ENCODE assay signal across 8 mouse cellular contexts in genomic region chr11:106779388-106780088, GRCm38 (mm10). TPM values are rescaled to one million over a fixed set of nuclear protein-coding genes. Genes with fewer than 3 reads are reported as not detected.
DNase-seq lines count a peak whose midpoint lies in the region; ATAC-seq and TF ChIP-seq lines count a peak whose summit lies in the region.

Gene Polg2 (minus strand): TSS chr11:106779537.

- peak within 1 kb of the TSS; percentile 93 for H3K4me3 ChIP-seq in forebrain, embryonic 10.5 days
- peak within 1 kb of the TSS; percentile 80 for H3K4me3 ChIP-seq in heart, embryonic 15.5 days
- peak within 1 kb of the TSS; percentile 81 to 83 for H3K4me3 ChIP-seq in liver, embryonic 14.5 days (ENCODE audit: insufficient read depth in 1 of 2, low read depth in 2 of 2, low read length in 2 of 2)
- H3K4me3 ChIP-seq in neural tube, embryonic 11.5 days (ENCODE audit: low read depth, low read length), result peak within 1 kb of the TSS; percentile 79
- peak within 1 kb of the TSS; percentile 80 for H3K4me3 ChIP-seq in stomach, postnatal 0 days (ENCODE audit: low read depth, low read length)

- TF ChIP-seq EP300 in liver, embryonic 14.5 days (IDR thresholded peaks at IDR 0.05; ENCODE audit: low read depth), result no peak
- peak; percentile 76 for TF ChIP-seq EP300 in stomach, postnatal 0 days (optimal IDR thresholded peaks at IDR 0.05)

- ATAC-seq in CD4-positive, CD25-positive, alpha-beta regulatory T cell, adult 4 months, result peak; percentile 85
- ATAC-seq in heart, embryonic 15.5 days (replicated peaks; ENCODE audit: insufficient number of reproducible peaks, insufficient read depth, low FRiP score, low read depth), result peak; percentile 98
- ATAC-seq in liver, embryonic 14.5 days (ENCODE audit: insufficient read depth), result peak; percentile 99
- ATAC-seq in neural tube, embryonic 11.5 days (ENCODE audit: insufficient read depth, low FRiP score, low TSS enrichment), result peak; percentile 98
- ATAC-seq in stomach, postnatal 0 days (ENCODE audit: low FRiP score, low TSS enrichment), result peak; percentile 97

- peaks cover 74% of the 10 kb centered on the region for H3K36me3 ChIP-seq in forebrain, embryonic 10.5 days (replicated peaks)
- peaks cover 59% of the 10 kb centered on the region for H3K36me3 ChIP-seq in heart, embryonic 15.5 days
- peaks cover 59% of the 10 kb centered on the region for H3K36me3 ChIP-seq in liver, embryonic 14.5 days (replicated peaks; ENCODE audit: control insufficient read depth, insufficient read depth, low read depth)
- peaks cover 13% of the 10 kb centered on the region for H3K36me3 ChIP-seq in neural tube, embryonic 11.5 days (ENCODE audit: control insufficient read depth, insufficient read depth, low read length)
- peaks cover 30% of the 10 kb centered on the region for H3K36me3 ChIP-seq in stomach, postnatal 0 days (ENCODE audit: control insufficient read depth, insufficient read depth, low read length)

- H3K27me3 ChIP-seq in forebrain, embryonic 10.5 days (ENCODE audit: poor library complexity, severe bottlenecking), result no peaks in the 10 kb centered on the region
- H3K27me3 ChIP-seq in heart, embryonic 15.5 days, result no peaks in the 10 kb centered on the region
- no peaks in the 10 kb centered on the region for H3K27me3 ChIP-seq in liver, embryonic 14.5 days (ENCODE audit: control insufficient read depth, insufficient read depth, low read length)
- H3K27me3 ChIP-seq in neural tube, embryonic 11.5 days (ENCODE audit: control insufficient read depth, insufficient read depth, low read length), result no peaks in the 10 kb centered on the region
- no peaks in the 10 kb centered on the region for H3K27me3 ChIP-seq in stomach, postnatal 0 days (ENCODE audit: control insufficient read depth, insufficient read depth, low read length)

- DNase-seq in c-Kit-negative CD71-positive TER-119-positive erythroid progenitor cells, embryonic 14.5 days (ENCODE audit: low read depth, low spot score), result peak; percentile 86
- DNase-seq in forebrain, embryonic 10.5 days (ENCODE audit: extremely low spot score, low spot score), result peak; percentile 91
- DNase-seq in kidney, postnatal 25 days, result peak; percentile 93 to 97
- peak; percentile 88 to 91 (median 88) for DNase-seq in liver, embryonic 14.5 days (ENCODE audit: low read depth in 3 of 3, low spot score in 3 of 3)
- DNase-seq in neural tube, embryonic 11.5 days (ENCODE audit: low spot score), result peak; percentile 92
- DNase-seq in stomach, postnatal 0 days (ENCODE audit: low spot score), result peak; percentile 95

- peak within 1 kb of the TSS; percentile 80 for H3K4me2 ChIP-seq in heart, embryonic 15.5 days
- H3K4me2 ChIP-seq in liver, embryonic 14.5 days (ENCODE audit: low read depth), result peak within 1 kb of the TSS; percentile 85
- peak within 1 kb of the TSS; percentile 87 for H3K4me2 ChIP-seq in neural tube, embryonic 11.5 days (ENCODE audit: low read depth)
- H3K4me2 ChIP-seq in stomach, postnatal 0 days (replicated peaks; ENCODE audit: low read depth), result peak within 1 kb of the TSS; percentile 84

- peak within 1 kb of the TSS; percentile 94 for H3K27ac ChIP-seq in forebrain, embryonic 10.5 days
- peak within 1 kb of the TSS; percentile 97 for H3K27ac ChIP-seq in heart, embryonic 15.5 days
- peak within 1 kb of the TSS; percentile 97 for H3K27ac ChIP-seq in liver, embryonic 14.5 days
- H3K27ac ChIP-seq in neural tube, embryonic 11.5 days (ENCODE audit: low read depth, low read length), result peak within 1 kb of the TSS; percentile 83
- H3K27ac ChIP-seq in stomach, postnatal 0 days (replicated peaks), result peak within 1 kb of the TSS; percentile 98

- 3% methylated on average over 30 of the region's 30 CpGs for WGBS in forebrain, embryonic 10.5 days
- WGBS in heart, embryonic 15.5 days, result 2% methylated on average over 30 of the region's 30 CpGs
- 1% methylated on average over 30 of the region's 30 CpGs for WGBS in liver, embryonic 14.5 days (ENCODE audit: insufficient replicate concordance)
- 2% methylated on average over 30 of the region's 30 CpGs for WGBS in neural tube, embryonic 11.5 days
- under 1% methylated on average over 30 of the region's 30 CpGs for WGBS in stomach, postnatal 0 days

- no peaks in the 10 kb centered on the region for H3K9me3 ChIP-seq in forebrain, embryonic 10.5 days
- H3K9me3 ChIP-seq in heart, embryonic 15.5 days (replicated peaks), result no peaks in the 10 kb centered on the region
- no peaks in the 10 kb centered on the region for H3K9me3 ChIP-seq in liver, embryonic 14.5 days (ENCODE audit: control insufficient read depth, low read length)
- H3K9me3 ChIP-seq in neural tube, embryonic 11.5 days (ENCODE audit: control insufficient read depth, low read length), result no peaks in the 10 kb centered on the region
- no peaks in the 10 kb centered on the region for H3K9me3 ChIP-seq in stomach, postnatal 0 days (ENCODE audit: control insufficient read depth, low read length)

- peak within 1 kb of the TSS; percentile 87 for H3K9ac ChIP-seq in heart, embryonic 15.5 days
- H3K9ac ChIP-seq in liver, embryonic 14.5 days (replicated peaks), result peak within 1 kb of the TSS; percentile 91
- H3K9ac ChIP-seq in neural tube, embryonic 11.5 days (ENCODE audit: low read length), result peak within 1 kb of the TSS; percentile 91
- H3K9ac ChIP-seq in stomach, postnatal 0 days (ENCODE audit: low read length), result peak within 1 kb of the TSS; percentile 92

- TF ChIP-seq CTCF in liver, embryonic 14.5 days (IDR thresholded peaks at IDR 0.05; ENCODE audit: low read depth), result no peak
- no peak for TF ChIP-seq CTCF in stomach, postnatal 0 days (IDR thresholded peaks at IDR 0.05; ENCODE audit: low read depth)

- H3K4me1 ChIP-seq in forebrain, embryonic 10.5 days, result peaks cover 25% of the 10 kb centered on the region
- peaks cover 10% of the 10 kb centered on the region; the same call in 1 of the 2 replicates for H3K4me1 ChIP-seq in heart, embryonic 15.5 days (replicated peaks)
- peaks cover 6 to 12% of the 10 kb centered on the region in 2 experiments for H3K4me1 ChIP-seq in liver, embryonic 14.5 days (replicated peaks; ENCODE audit: control insufficient read depth in 2 of 2, insufficient read depth in 2 of 2, low read length in 1 of 2)
- H3K4me1 ChIP-seq in neural tube, embryonic 11.5 days (ENCODE audit: control insufficient read depth, insufficient read depth, low read length), result peaks cover 3% of the 10 kb centered on the region; the same call in 1 of the 2 replicates
- no peaks in the 10 kb centered on the region for H3K4me1 ChIP-seq in stomach, postnatal 0 days (replicated peaks; ENCODE audit: control insufficient read depth, insufficient read depth)

RNA-seq across cellular contexts. Expression of gene Polg2, which starts in this region (rescaled TPM):
- polyA plus RNA-seq in CD4-positive, CD25-positive, alpha-beta regulatory T cell, adult 4 months (2017; shearing (Covaris generic)), result 10 to 100 TPM; 15.0 to 15.3 TPM
- 10.1 and 10.9 TPM in 2 replicates for polyA plus RNA-seq in forebrain, embryonic 10.5 days (2016; fragmentation: Nextera tagmentation; extraction: Ambion mirVana)
- 6.6 and 9.0 TPM in 2 replicates for polyA plus RNA-seq in heart, embryonic 15.5 days (2015; fragmentation: Nextera tagmentation; extraction: Ambion mirVana)
- polyA plus RNA-seq in liver, embryonic 14.5 days (2012; rRNA removed), result 2.7 and 3.8 TPM in 2 replicates
- polyA plus RNA-seq in liver, embryonic 14.5 days (2014; fragmentation: Nextera tagmentation; extraction: Ambion mirVana), result 4.4 and 5.0 TPM in 2 replicates
- polyA plus RNA-seq in neural tube, embryonic 11.5 days (2014; fragmentation: Nextera tagmentation; extraction: Ambion mirVana), result 7.6 and 8.4 TPM in 2 replicates
- 8.9 and 10.3 TPM in 2 replicates for polyA plus RNA-seq in stomach, postnatal 0 days (2015; fragmentation: Nextera tagmentation; extraction: Ambion mirVana)

Comparison
In these comparisons a context has a peak if more than half of its experiments do, and no peak if none do; other contexts are left out.
1. Peak in every context shown above with its lines: DNase-seq, ATAC-seq, H3K4me3 ChIP-seq and H3K27ac ChIP-seq.